Mouse (Mus musculus) midbrain, embryonic 16.5 days (tissue): ENCODE measurements around the gene Golga3. TPM values are rescaled to one million over a fixed set of nuclear protein-coding genes. Genes with fewer than 3 reads are reported as not detected.
A peak's percentile ranks its signal among the peaks of the same experiment; 100 is the strongest.

Experiments used
- ATAC-seq: fragments of 200-750 bp; cut with Nextera tagmentation; 2 replicates; pipeline ENCODE4 v1.8.0; 2017; ENCODE audit warnings: moderate TSS enrichment
- H3K27ac ChIP-seq: fragments of 300-500 bp; sonication (generic); 2 replicates; pipeline ENCODE4 v1.5.1; 2014; ENCODE audit warnings: mild to moderate bottlenecking, low read length, mixed read lengths
- H3K27me3 ChIP-seq: fragments of 300-500 bp; sonication (generic); 2 replicates; pipeline ENCODE4 v1.6.1; 2014; ENCODE audit warnings: low read depth, low read length, mixed read lengths; ENCODE audit not compliant: control insufficient read depth, insufficient read depth
- H3K36me3 ChIP-seq: fragments of 300-500 bp; sonication (generic); 2 replicates; pipeline ENCODE4 v1.6.1; 2014; ENCODE audit warnings: mild to moderate bottlenecking, low read length, moderate library complexity, mixed read lengths; ENCODE audit not compliant: control insufficient read depth, insufficient read depth
- H3K4me1 ChIP-seq: fragments of 300-500 bp; sonication (generic); 2 replicates; pipeline ENCODE4 v1.6.1; 2014; ENCODE audit warnings: mild to moderate bottlenecking, low read length, mixed read lengths; ENCODE audit not compliant: control insufficient read depth, insufficient read depth
- H3K4me2 ChIP-seq: fragments of 300-500 bp; sonication (generic); 2 replicates; pipeline ENCODE4 v1.6.1; 2014; ENCODE audit warnings: mild to moderate bottlenecking, low read length, mixed read lengths
- H3K4me3 ChIP-seq: fragments of 300-500 bp; sonication (generic); 2 replicates; pipeline ENCODE4 v1.5.1; 2014; ENCODE audit warnings: low read depth, mild to moderate bottlenecking, low read length, moderate library complexity, mixed read lengths
- H3K9ac ChIP-seq: fragments of 300-500 bp; sonication (generic); 2 replicates; pipeline ENCODE4 v1.6.1; 2014; ENCODE audit warnings: low read depth, low read length, mixed read lengths
- H3K9me3 ChIP-seq: fragments of 300-500 bp; sonication (generic); replicated peaks from 2 replicates; pipeline ENCODE4 v1.6.1; 2014; ENCODE audit warnings: mild to moderate bottlenecking, low read length, mixed read lengths; ENCODE audit not compliant: control insufficient read depth, poor library complexity, severe bottlenecking
- WGBS: fragments of 180-500 bp; shearing (Covaris S2); extraction: QIAGEN DNeasy Blood & Tissue Kit; methylation state at CpG from one replicate; pipeline ENCODE4 v1.1.7; 2014; 5-methylcytosine and 5-hydroxymethylcytosine counted together
- polyA plus RNA-seq: library from polyadenylated mRNA; unstranded; fragments of >200 nt; fragmentation: Nextera tagmentation; extraction: Ambion mirVana; gene quantifications from 2 replicates; pipeline ENCODE4 v1.2.1, GENCODE M21; 2015

Golga3 gene
- polyA plus RNA-seq, 1 experiment from 2014 or later: 24.7 TPM

DNA sequence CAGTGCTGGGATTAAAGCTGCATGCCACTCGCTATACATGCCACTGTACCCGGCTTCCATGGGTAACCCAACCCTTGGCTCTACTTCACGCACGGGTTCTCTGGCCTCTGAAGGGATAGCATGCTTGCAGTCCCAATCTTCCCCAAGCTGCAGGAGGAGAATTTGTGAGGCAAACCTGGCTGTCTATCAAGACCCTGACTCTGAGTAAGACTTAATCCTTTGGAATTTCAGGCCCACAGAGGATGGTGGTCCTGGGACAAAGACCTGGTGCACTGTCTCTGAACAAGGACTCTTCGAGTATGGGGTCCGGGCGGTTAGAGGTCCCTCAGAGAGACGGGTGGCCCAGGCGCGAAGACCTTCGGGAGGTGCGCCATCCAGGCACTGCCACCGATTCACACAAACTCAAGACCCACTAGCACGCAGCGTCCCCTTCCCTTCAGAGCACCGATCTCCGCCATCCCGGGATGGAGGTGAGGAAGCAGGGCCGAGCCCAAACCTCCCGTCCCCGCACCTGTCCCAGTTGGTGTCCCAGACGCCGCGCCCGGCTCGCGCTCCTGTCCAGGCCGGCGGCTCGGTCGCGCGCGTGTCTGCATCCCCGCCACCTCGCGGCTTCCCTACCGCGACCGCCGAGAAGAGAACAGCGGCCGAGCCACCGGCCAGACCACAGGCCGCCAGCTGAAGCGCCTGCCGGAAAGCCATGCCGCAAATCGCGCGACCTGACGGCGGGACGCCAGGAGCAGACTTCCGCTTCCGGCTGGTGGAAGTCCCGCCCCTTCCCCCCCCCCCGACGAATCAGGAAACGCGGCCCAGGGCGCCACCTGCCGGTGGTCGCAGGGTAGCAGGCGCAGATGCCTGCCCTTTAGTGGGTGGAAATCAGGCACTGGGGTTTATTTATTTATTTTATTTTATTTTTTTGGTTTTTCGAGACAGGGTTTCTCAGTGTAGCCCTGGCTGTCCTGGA, 92.9 kb downstream of the Golga3 start, which contains the start of gene Pgam5:
TSS of gene Pgam5 (minus strand) at position 773 of the 961 bp plus-strand sequence.
- peaks cover 12% of the 10 kb centered on the region for H3K4me1 ChIP-seq
- H3K36me3 ChIP-seq: peaks cover 14% of the 10 kb centered on the region
- WGBS: 2% methylated on average over 62 of the region's 66 CpGs
- no peaks in the 10 kb centered on the region for H3K9me3 ChIP-seq
- peak within 1 kb of the TSS; percentile 70 for H3K27ac ChIP-seq
- peak within 1 kb of the TSS; percentile 88 for H3K9ac ChIP-seq
- peak within 1 kb of the TSS; percentile 96 for H3K4me2 ChIP-seq
- ATAC-seq: peak; percentile 90
- H3K4me3 ChIP-seq: peak within 1 kb of the TSS; percentile 95
- H3K27me3 ChIP-seq: no peaks in the 10 kb centered on the region

DNA sequence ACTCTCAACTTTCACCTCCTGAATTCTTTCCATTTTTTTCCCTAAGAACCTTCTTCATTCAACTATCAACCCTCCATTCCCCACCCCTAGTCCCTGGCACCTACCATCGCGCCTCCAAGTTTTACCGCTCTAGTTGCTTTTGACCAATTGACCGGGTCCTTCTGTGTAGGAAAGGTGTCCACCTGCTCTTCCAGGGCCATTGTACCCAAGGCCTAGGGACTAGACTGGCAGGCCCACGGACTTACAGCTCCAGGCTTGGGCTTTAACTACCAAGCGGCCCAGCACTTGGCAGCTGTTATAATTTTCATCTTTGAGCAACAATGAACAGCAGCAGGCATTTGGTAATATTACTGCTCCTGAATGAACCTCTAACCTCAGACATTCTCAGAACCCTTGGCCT, 93.7 kb downstream of the Golga3 start:
- peak; percentile 33; the same call in 1 of the 2 replicates for ATAC-seq
- no peaks in the 10 kb centered on the region for H3K9me3 ChIP-seq
- H3K27me3 ChIP-seq: no peaks in the 10 kb centered on the region
- H3K4me2 ChIP-seq: peak overlapping the region; percentile 35; the same call in 1 of the 2 replicates
- H3K9ac ChIP-seq: no peak overlapping the region
- peaks cover 12% of the 10 kb centered on the region for H3K4me1 ChIP-seq
- WGBS: 92% methylated on average over 6 of the region's 6 CpGs
- no peak overlapping the region for H3K27ac ChIP-seq
- no peak overlapping the region for H3K4me3 ChIP-seq
- peaks cover 6% of the 10 kb centered on the region for H3K36me3 ChIP-seq

DNA sequence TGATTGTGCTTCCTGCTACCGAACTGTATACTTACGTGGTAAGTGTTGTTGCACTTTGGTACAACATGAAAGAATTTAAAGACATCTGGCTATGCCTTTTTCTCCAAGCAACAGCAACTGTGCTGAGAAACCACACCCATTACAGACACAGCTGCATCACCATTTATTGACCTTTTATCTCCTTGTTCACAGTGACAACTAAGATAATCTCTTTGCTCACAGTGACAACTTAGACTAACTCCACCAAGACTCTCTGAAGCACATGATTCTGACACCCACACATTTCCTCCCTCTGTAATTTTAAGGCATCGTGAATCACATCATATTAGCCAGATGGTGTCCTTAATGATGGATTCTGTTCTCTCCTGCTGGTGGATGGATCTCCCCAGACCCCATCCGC, 97.6 kb downstream of the Golga3 start:
- no peak overlapping the region for H3K27ac ChIP-seq
- H3K36me3 ChIP-seq: no peaks in the 10 kb centered on the region
- no peak overlapping the region for H3K4me3 ChIP-seq
- no peak for ATAC-seq
- H3K9ac ChIP-seq: no peak overlapping the region
- no peaks in the 10 kb centered on the region for H3K9me3 ChIP-seq
- peaks cover 3% of the 10 kb centered on the region; the same call in 1 of the 2 replicates for H3K4me1 ChIP-seq
- no peaks in the 10 kb centered on the region for H3K27me3 ChIP-seq
- 87% methylated on average over 4 of the region's 4 CpGs for WGBS
- no peak overlapping the region for H3K4me2 ChIP-seq

DNA sequence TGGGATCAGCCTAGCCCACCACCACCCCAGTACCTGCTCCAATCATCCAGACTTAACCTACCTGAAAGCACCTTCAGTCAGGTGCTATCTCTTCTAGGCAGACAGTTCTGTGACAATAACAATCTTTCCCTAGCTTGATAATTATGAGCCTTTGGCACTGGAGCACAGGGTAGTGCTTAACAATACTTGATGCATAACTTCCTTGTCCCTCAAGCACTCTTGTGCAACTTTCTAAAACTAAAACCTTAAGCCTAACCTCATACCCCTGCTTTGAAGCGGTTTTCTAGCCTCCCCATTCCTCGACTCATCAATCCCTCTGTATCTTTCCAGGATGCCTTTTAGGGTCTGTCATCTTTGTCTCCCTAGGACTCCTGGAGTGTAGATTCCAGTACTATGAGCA, 98.3 kb downstream of the Golga3 start:
- 52% methylated on average over 2 of the region's 2 CpGs for WGBS

More for the DNA sequence above, 98.3 kb downstream of the Golga3 start:
- no peak overlapping the region for H3K27ac ChIP-seq
- H3K36me3 ChIP-seq: no peaks in the 10 kb centered on the region
- no peaks in the 10 kb centered on the region for H3K27me3 ChIP-seq
- ATAC-seq: no peak
- H3K4me2 ChIP-seq: no peak overlapping the region
- no peak overlapping the region for H3K4me3 ChIP-seq
- H3K9me3 ChIP-seq: no peaks in the 10 kb centered on the region
- H3K4me1 ChIP-seq: peaks cover 3% of the 10 kb centered on the region; the same call in 1 of the 2 replicates
- H3K9ac ChIP-seq: no peak overlapping the region

Other genes with a start within 250 kb of the Golga3 start
- gene Zfp932, start 180.2 kb upstream of the Golga3 start, polyA plus RNA-seq: 22.9 and 25.1 TPM in 2 replicates
- gene Gm17655, start 104.2 kb upstream of the Golga3 start, polyA plus RNA-seq: 4.7 and 8.9 TPM in 2 replicates
- gene Gm35315, start 82.3 kb upstream of the Golga3 start, polyA plus RNA-seq: 0.88 and 1.0 TPM in 2 replicates
- 8.0 and 9.2 TPM in 2 replicates for gene Plcxd1, start 76.7 kb upstream of the Golga3 start, polyA plus RNA-seq
- gene Gtpbp6, start 68.5 kb upstream of the Golga3 start, polyA plus RNA-seq: 61.5 and 69.2 TPM in 2 replicates
- gene Zfp605, start 66.6 kb upstream of the Golga3 start, polyA plus RNA-seq: 15.3 and 17.6 TPM in 2 replicates
- gene Chfr, start 40.9 kb upstream of the Golga3 start, polyA plus RNA-seq: 81.7 and 86.8 TPM in 2 replicates
- 18.7 and 24.1 TPM in 2 replicates for gene Ankle2, start 54.3 kb downstream of the Golga3 start, polyA plus RNA-seq
- 105 and 107 TPM in 2 replicates for gene Pgam5, start 93.2 kb downstream of the Golga3 start, polyA plus RNA-seq
- 11.5 and 12.2 TPM in 2 replicates for gene Pxmp2, start 109.5 kb downstream of the Golga3 start, polyA plus RNA-seq
- gene Pole, start 109.6 kb downstream of the Golga3 start, polyA plus RNA-seq: 5.1 and 7.4 TPM in 2 replicates
- 12.5 and 14.1 TPM in 2 replicates for gene P2rx2, start 166.5 kb downstream of the Golga3 start, polyA plus RNA-seq
- gene Lrcol1, start 168.0 kb downstream of the Golga3 start, polyA plus RNA-seq: not detected in 2 replicates